Mouse (Mus musculus) CH12.LX (cell line): ENCODE results near the gene Tor3a. TPM values are rescaled to one million over a fixed set of nuclear protein-coding genes. Genes with fewer than 3 reads are reported as not detected.

Source experiments
- DNase-seq: peaks from one replicate; pipeline ENCODE4 v3.0.0-alpha.2; 2013; ENCODE audit errors: extremely low read depth
- H3K27ac ChIP-seq: 2 replicates; pipeline ENCODE4 v1.5.1; 2012; ENCODE audit warnings: low read depth, mild to moderate bottlenecking, control low read depth, moderate library complexity; ENCODE audit not compliant: insufficient read depth
- H3K27me3 ChIP-seq: replicated peaks from 2 replicates; pipeline ENCODE3; 2012; ENCODE audit warnings: inconsistent platforms
- H3K36me3 ChIP-seq, 2 experiments: replicated peaks in 1 of 2; 2 replicates each; pipeline versions ENCODE3 to v1.6.1; 2012; ENCODE audit warnings: inconsistent platforms in 1 of 2, low read length in 1 of 2, mild to moderate bottlenecking in 1 of 2, mixed read lengths in 1 of 2, moderate library complexity in 1 of 2; ENCODE audit not compliant: control insufficient read depth in 1 of 2, insufficient read depth in 1 of 2
- H3K4me1 ChIP-seq, 2 experiments: 2 replicates each; pipeline ENCODE4 v1.6.1; 2012; ENCODE audit warnings: inconsistent platforms in 1 of 2, moderate library complexity in 1 of 2; ENCODE audit not compliant: insufficient read depth in 2 of 2, control insufficient read depth in 1 of 2
- H3K4me2 ChIP-seq: 2 replicates; pipeline ENCODE4 v1.6.1; 2012; ENCODE audit warnings: low read depth, mild to moderate bottlenecking, control low read depth; ENCODE audit not compliant: poor library complexity, insufficient read depth, severe bottlenecking
- H3K4me3 ChIP-seq, 3 experiments: fragments of 150-350 bp in 1 of 3; sonication (generic) in 1 of 3; replicated peaks in 1 of 3; 2 replicates each; pipeline versions ENCODE3 to v1.5.1; 2011 to 2012; ENCODE audit warnings: low read depth in 2 of 3, low read length in 2 of 3, mild to moderate bottlenecking in 2 of 3, moderate library complexity in 2 of 3, control low read depth in 1 of 3, improper control_type of control experiment in 1 of 3, inconsistent platforms in 1 of 3, mixed read lengths in 1 of 3; ENCODE audit not compliant: poor library complexity in 1 of 3
- H3K79me2 ChIP-seq: replicated peaks from 2 replicates; pipeline ENCODE4 v1.6.1; 2012; ENCODE audit warnings: mild to moderate bottlenecking, moderate library complexity; ENCODE audit not compliant: control insufficient read depth, poor library complexity, insufficient read depth, severe bottlenecking; ENCODE audit errors: extremely low read depth
- H3K9ac ChIP-seq: 2 replicates; pipeline ENCODE4 v1.6.1; 2012; ENCODE audit warnings: low read depth, mild to moderate bottlenecking, control low read depth, moderate library complexity; ENCODE audit not compliant: insufficient read depth
- H3K9me3 ChIP-seq: replicated peaks from 2 replicates; pipeline ENCODE3; 2012; ENCODE audit warnings: low read length, inconsistent platforms, mixed read lengths
- CHD2 ChIP-seq: IDR thresholded peaks from 2 replicates; pipeline ENCODE4 v1.6.1; 2011; ENCODE audit warnings: low read length, improper control_type of control experiment
- ELF1 ChIP-seq: IDR thresholded peaks from 2 replicates; pipeline ENCODE4 v1.6.1; 2014; ENCODE audit warnings: low read depth, mild to moderate bottlenecking, inconsistent platforms, low read length, improper control_type of control experiment
- ETS1 ChIP-seq: conservative IDR thresholded peaks from 2 replicates; pipeline ENCODE4 v1.6.1; 2012; ENCODE audit warnings: low read depth, mild to moderate bottlenecking, inconsistent platforms, low read length, improper control_type of control experiment, moderate library complexity
- HCFC1 ChIP-seq: IDR thresholded peaks from 2 replicates; pipeline ENCODE4 v1.6.1; 2012; ENCODE audit warnings: low read depth, mild to moderate bottlenecking, inconsistent platforms, low read length, improper control_type of control experiment
- JUND ChIP-seq: conservative IDR thresholded peaks from 2 replicates; pipeline ENCODE4 v1.6.1; 2011; ENCODE audit warnings: low read depth, low read length, improper control_type of control experiment
- MAFK ChIP-seq: IDR thresholded peaks from 2 replicates; pipeline ENCODE4 v1.6.1; 2011; ENCODE audit warnings: low read length, improper control_type of control experiment; ENCODE audit not compliant: insufficient replicate concordance
- MAZ ChIP-seq: IDR thresholded peaks from 2 replicates; pipeline ENCODE4 v1.6.1; 2012; ENCODE audit warnings: low read depth, mild to moderate bottlenecking, inconsistent platforms, low read length, improper control_type of control experiment, moderate library complexity
- MEF2A ChIP-seq: IDR thresholded peaks from 2 replicates; pipeline ENCODE4 v1.6.1; 2014; ENCODE audit warnings: low read depth, mild to moderate bottlenecking, inconsistent platforms, low read length, improper control_type of control experiment, borderline replicate concordance
- MXI1 ChIP-seq: IDR thresholded peaks from 2 replicates; pipeline ENCODE4 v1.6.1; 2011; ENCODE audit warnings: mild to moderate bottlenecking, low read depth, low read length, improper control_type of control experiment
- NRF1 ChIP-seq: IDR thresholded peaks from 2 replicates; pipeline ENCODE4 v1.6.1; 2014; ENCODE audit warnings: low read depth, mild to moderate bottlenecking, inconsistent platforms, low read length, improper control_type of control experiment, moderate library complexity
- PAX5 ChIP-seq: IDR thresholded peaks from 2 replicates; pipeline ENCODE4 v1.6.1; 2012; ENCODE audit warnings: low read length, inconsistent platforms, mixed read lengths
- POLR2AphosphoS2 ChIP-seq: IDR thresholded peaks from 2 replicates; pipeline ENCODE4 v1.6.1; 2011; ENCODE audit warnings: low read depth, low read length, improper control_type of control experiment
- RAD21 ChIP-seq: IDR thresholded peaks from 2 replicates; pipeline ENCODE4 v1.6.1; 2011; ENCODE audit warnings: low read depth, mild to moderate bottlenecking, low read length, improper control_type of control experiment, moderate library complexity
- RCOR1 ChIP-seq: conservative IDR thresholded peaks from 2 replicates; pipeline ENCODE4 v1.6.1; 2012; ENCODE audit warnings: low read depth, mild to moderate bottlenecking, inconsistent platforms, low read length, improper control_type of control experiment
- TBP ChIP-seq: conservative IDR thresholded peaks from 2 replicates; pipeline ENCODE4 v1.6.1; 2011; ENCODE audit warnings: low read depth, low read length, improper control_type of control experiment
- UBTF ChIP-seq: IDR thresholded peaks from 2 replicates; pipeline ENCODE4 v1.6.1; 2012; ENCODE audit warnings: low read depth, mild to moderate bottlenecking, inconsistent platforms, low read length, improper control_type of control experiment, moderate library complexity
- USF2 ChIP-seq: conservative IDR thresholded peaks from 2 replicates; pipeline ENCODE4 v1.6.1; 2011; ENCODE audit warnings: low read depth, low read length, improper control_type of control experiment
- ZMIZ1 ChIP-seq: IDR thresholded peaks from 2 replicates; pipeline ENCODE4 v1.6.1; 2012; ENCODE audit warnings: low read depth, mild to moderate bottlenecking, inconsistent platforms, low read length, improper control_type of control experiment
- ZNF384 ChIP-seq: IDR thresholded peaks from 2 replicates; pipeline ENCODE4 v1.6.1; 2012; ENCODE audit warnings: low read depth, low read length, improper control_type of control experiment, inconsistent platforms
- dilution Hi-C: fragments of 300-500 bp; cut with MboI; formaldehyde crosslinking; loops from 2 replicates; pipeline ENCODE4 v1.14.3; 2020; ENCODE audit warnings: low sequenced_read_pairs; ENCODE audit not compliant: extremely low pct_unique_long_range_greater_than_20kb, extremely low pct_ligation_motif_present
- in situ Hi-C: fragments of 300-500 bp; cut with MboI; formaldehyde crosslinking; loops from 3 replicates; pipeline ENCODE4 v1.14.3; 2019; ENCODE audit warnings: low sequenced_read_pairs, low pct_ligation_motif_present, low pct_unique_long_range_greater_than_20kb, mixed read lengths
- polyA plus RNA-seq: library from polyadenylated mRNA; unstranded; fragments of >175 nt; gene quantifications from 2 replicates; pipeline ENCODE4 v1.2.1, GENCODE M21; 2012; ENCODE audit warnings: low read depth; ENCODE audit not compliant: insufficient read length
- total RNA-seq, 2 experiments: library from RNA; depleted of rRNA; stranded (reverse); fragments of 300-350 nt in 1 of 2; fragments of >200 nt in 1 of 2; gene quantifications; 2 replicates each; pipeline ENCODE4 v1.2.3; 2012 to 2014

Gene Tor3a
- total and polyA plus RNA-seq, 3 experiments, result 37.6 to 85.7 (median 53.8) TPM

DNA sequence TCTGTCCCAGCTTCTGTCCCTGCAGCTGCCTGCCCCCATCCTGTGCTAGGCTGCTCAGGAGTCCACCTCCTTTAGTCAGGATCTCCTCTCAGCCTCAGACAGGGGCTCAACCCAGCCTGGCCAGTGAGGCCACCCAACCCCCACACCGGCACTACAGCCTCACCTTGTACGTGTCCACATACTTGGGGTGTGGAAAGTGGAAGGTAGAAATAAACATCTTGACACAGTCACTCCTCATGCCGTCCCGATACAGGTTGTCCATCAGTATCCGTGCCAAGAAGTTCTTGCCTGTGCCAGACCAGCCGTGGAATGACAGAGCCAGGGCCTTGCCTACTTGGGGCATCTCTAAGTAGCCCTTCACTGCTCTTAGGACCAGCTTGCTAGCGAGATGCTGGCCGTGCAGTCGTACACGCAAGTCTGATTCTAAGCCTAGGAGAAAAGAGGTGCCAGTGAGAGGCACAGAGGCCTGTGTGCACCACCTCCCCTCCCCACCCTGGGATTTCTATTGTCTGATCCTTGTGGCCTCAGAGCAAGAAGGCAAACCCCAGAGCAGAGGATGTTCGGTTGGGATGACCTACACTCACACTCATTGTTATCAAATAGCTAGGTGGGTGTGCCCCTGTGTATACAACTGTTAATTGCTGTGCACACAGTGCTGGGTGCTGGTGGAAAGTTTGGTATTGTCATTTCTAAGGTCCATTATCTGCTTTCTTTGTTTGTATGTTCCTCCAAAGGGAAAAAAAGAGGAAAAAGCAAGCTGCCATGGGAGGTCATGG lies 4.8 kb downstream of the Tor3a start:
- no peak overlapping the region for H3K4me3 ChIP-seq
- in situ Hi-C loops, result no loop called here
- dilution Hi-C loops, result no loop called here
- no peak overlapping the region for H3K9ac ChIP-seq
- H3K79me2 ChIP-seq, result peaks cover 6% of the 10 kb centered on the region
- peak overlapping the region; percentile 11 for H3K27ac ChIP-seq
- no peak overlapping the region for H3K4me2 ChIP-seq
- peaks cover 20 to 72% of the 10 kb centered on the region in 2 experiments for H3K4me1 ChIP-seq
- H3K36me3 ChIP-seq, result peaks cover 34 to 72% of the 10 kb centered on the region in 2 experiments
- H3K9me3 ChIP-seq, result no peaks in the 10 kb centered on the region
- TF ChIP-seq POLR2AphosphoS2 (no peak), ELF1 (no peak), HCFC1 (no peak), RAD21 (no peak), USF2 (no peak), MAZ (no peak), UBTF (no peak), TBP (no peak)
- TF ChIP-seq, all 38 proteins: peak for 0
- DNase-seq, result no peak
- no peaks in the 10 kb centered on the region for H3K27me3 ChIP-seq

GRCm38 (mm10) chr1:156668602-156669001 lies 5.6 kb downstream of the Tor3a start:
- DNase-seq, result peak; percentile 35
- Histone ChIP-seq H3K4me2 (no peak overlapping the region), H3K27ac (peak overlapping the region; percentile 59), H3K4me3 (no peak overlapping the region), H3K79me2 (peaks cover 6% of the 10 kb centered on the region), H3K9ac (no peak overlapping the region), H3K36me3 (peaks cover 36 to 77% of the 10 kb centered on the region in 2 experiments), H3K27me3 (no peaks in the 10 kb centered on the region), H3K4me1 (peaks cover 20 to 77% of the 10 kb centered on the region in 2 experiments), H3K9me3 (no peaks in the 10 kb centered on the region)
- TF ChIP-seq USF2, result no peak
- TF ChIP-seq MAFK, result no peak
- TF ChIP-seq ZNF384, result no peak
- no peak for TF ChIP-seq MEF2A
- no peak for TF ChIP-seq NRF1
- TF ChIP-seq HCFC1, result no peak
- TF ChIP-seq PAX5, result no peak
- TF ChIP-seq ZMIZ1, result no peak
- TF ChIP-seq CHD2, result no peak
- no peak for TF ChIP-seq POLR2AphosphoS2
- TF ChIP-seq JUND, result no peak
- TF ChIP-seq MXI1, result no peak
- TF ChIP-seq ETS1, result no peak
- TF ChIP-seq RCOR1, result no peak
- in situ Hi-C loops (no loop called here), dilution Hi-C loops (no loop called here)
